Mouse (Mus musculus) left cerebral cortex, postnatal 10 days (tissue): ENCODE results near the gene Slfn14. TPM values are rescaled to one million over a fixed set of nuclear protein-coding genes. Genes with fewer than 3 reads are reported as not detected.
"Not testable (repeated sequence)": the region's sequence is repeated elsewhere in the genome, so short reads cannot be mapped to it uniquely, and the experiment has no call there.

Experiments
- DNase-seq, 2 experiments: peaks; one replicate each; pipeline ENCODE4 v3.0.0; 2021 to 2022; ENCODE audit warnings: low spot score in 2 of 2, mixed read lengths in 1 of 2; ENCODE audit errors: extremely low spot score in 1 of 2
- intact Hi-C: fragments of 180-260 bp; cut with DNase I; formaldehyde crosslinking; loops from one replicate; pipeline ENCODE4 v1.15.1; 2025
- total RNA-seq, 2 experiments: library from RNA; stranded (reverse); gene quantifications; 2 replicates each; pipeline ENCODE4 v1.2.3; 2021

The Slfn14 gene
- total RNA-seq, 2 experiments from 2014 or later: 0.11 TPM; not detected in 1

DNA sequence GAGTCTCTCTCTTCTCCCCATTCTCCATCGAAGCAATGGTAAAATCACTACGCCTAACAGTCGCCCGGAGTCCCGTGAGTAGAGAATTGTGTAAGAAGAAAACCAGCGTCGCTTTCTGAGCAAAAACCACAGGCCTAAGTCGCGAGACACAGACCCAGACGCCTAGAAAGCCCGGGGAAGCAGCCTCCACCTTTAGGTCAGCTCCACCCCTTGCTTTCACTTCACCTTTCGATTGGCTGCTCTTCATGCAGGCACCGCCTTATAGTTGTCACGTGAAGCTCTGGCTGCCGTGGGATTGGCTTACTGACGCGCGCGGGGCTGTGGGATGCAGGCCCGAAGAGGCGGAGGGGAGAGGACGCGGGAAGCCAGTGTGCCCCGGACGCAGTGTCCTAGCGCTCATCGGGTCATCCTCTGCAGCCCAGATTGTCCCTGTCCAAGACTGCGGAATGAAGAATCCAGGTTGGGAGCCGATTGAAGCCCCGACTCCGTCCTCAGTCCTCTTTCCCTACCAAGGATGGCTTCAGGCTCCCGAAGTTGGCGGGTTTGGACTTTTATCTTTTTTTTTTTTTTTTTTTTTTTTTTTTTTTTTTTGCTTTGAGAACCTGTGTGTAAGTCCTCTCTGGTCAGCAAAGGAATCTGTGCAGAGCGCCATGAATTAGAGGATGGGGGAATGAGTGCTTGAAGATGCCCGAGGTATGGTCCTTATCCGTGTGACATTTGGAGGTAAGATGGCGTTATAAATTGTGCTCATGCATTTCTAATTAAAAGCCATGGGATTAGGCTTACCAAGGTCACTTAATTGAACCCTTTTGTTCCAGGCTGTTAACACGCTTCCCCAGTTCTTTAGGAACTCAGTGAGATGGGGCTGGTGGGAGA lies 5.1 kb upstream of the Slfn14 start:
- intact Hi-C loops: no loop called here
- DNase-seq: peak; percentile 96

DNA sequence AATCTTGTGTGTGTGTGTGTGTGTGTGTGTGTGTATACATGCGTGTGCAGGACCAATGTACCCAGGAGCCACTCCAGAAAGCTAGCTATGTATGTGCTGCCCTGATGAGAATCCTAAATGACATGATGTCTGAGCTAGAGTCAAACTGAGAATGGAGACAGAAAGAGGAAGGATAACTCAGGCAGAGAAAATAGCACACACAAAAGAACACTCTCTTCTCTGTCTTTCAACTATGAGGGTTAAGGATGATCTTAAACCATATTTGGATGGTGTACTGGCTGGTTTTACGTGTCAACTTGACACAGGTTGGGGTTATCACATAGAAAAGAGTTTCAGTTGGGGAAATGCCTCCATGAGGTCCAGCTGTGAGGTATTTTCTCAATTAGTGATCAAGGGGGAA lies 3.1 kb upstream of the Slfn14 start:
- intact Hi-C loops: no loop called here
- no peak for DNase-seq

DNA sequence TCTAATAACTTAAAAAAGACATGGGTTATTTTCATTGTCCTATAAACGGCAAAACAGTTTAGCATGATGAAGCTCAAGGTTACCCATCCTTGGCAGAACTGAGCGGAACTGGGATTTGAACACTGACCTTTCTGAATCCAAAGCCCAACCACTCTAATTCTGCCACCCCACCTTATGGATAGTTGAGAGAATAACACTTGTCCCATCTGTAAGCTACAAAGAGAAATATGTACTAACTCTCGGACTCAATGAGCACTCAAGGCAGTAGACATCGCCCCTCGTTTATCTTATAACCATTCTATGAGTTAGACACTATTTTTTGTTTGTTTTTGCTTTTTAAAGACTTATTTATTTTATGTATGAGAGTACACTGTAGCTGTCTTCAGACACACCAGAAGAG lies 2.5 kb upstream of the Slfn14 start:
- intact Hi-C loops: no loop called here
- DNase-seq: no peak

DNA sequence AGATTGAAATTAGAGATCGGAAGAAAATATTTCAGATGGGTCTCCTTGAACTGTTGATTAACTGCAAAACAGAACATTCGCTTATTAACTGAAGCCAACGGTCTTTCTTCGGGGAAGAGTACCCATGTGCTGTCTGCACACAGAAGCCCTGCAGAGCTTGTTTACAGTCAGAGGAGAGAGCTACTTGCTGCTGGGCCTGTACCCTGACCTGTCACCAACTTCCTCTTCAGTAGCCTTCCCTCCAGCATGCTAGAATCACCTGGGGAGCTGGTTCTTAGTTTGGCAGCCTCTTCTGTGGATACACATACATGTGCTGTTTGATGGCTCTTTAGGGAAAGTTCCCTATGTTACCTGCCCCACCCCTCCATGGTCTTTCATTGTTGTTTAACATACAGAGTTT lies 899 bp downstream of the Slfn14 start:
- no peak for DNase-seq
- intact Hi-C loops: no loop called here

DNA sequence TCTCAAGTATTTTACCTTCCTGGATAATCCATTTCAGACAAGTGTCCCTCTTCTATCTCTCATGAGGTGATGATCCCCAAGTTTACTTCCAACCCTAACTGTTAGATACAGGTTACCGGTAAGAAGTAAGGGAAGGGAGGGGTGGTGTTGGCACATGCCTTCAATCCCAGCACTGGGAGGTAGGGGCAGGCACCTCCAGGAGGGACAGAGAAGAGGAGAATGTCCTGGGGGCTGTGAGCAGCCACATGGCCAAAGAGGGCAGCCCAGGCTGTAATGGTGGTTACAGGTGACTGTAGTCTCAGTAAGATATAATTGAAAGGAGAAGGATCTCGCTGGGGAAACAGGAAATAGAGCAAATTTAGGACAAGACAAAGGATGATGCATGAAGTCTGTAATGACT lies 4.4 kb downstream of the Slfn14 start:
- DNase-seq: no peak
- intact Hi-C loops: no loop called here

DNA sequence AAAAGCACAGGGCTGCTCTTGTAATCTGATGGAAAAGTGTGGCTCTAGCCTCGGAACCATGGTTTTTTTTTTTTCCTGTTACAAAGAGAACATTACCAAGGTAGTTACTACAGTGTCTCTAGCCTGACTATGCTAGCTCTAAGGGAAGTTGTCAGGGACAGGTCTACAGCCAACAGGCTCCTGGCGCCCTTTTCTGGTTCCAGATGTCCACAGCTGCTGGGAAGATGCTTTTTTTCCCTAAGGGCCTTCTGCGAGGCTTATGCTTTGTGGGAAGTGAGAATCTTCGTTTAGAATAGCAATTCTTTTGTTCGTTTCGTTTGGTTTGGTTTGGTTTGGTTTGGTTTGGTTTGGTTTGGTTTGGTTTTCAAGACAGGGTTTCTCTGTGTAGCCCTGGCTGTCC lies 6.8 kb downstream of the Slfn14 start:
- no peak for DNase-seq
- intact Hi-C loops: no loop called here

DNA sequence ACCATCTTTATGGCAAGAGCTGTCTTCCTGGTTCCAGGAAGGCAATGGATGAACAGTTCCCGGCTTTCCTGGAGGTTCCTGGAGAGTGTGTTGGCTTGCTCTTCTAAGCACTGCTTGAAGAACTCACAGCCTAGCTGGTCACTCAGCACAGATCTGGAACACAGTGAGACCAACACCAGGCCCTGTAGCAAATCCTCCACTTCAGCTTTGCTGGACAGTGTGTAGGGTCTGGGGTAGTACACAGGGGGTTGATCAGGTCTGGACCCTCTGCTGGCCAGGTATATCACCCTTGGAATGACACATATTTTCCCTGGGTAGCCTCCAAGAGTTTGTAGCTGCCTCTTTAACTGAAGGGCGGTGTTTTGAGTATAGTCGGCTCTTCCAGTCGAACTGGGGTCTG lies 7.5 kb downstream of the Slfn14 start:
- intact Hi-C loops: no loop called here
- no peak for DNase-seq

DNA sequence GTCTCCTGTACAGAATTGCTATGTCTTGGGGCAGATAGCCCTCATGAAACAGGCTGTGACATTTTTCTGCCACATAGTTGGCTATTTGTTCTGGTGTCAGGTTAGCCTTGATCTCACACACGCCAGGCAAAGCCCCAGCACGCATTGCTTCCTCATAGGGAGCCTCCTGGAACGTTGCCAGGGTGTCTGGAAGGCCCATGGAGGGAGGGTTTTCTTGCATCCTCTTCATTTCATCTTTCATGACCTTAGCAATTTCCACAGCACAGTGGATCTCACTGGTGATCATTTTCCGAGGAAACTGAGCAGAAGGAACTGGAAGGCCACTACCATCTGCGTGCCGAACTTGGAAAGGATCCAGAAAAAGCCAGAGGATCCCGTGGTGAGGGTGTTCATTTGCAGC lies 10.3 kb downstream of the Slfn14 start:
- intact Hi-C loops: no loop called here
- peak in 1 of 2 experiments; percentile 45 for DNase-seq

DNA sequence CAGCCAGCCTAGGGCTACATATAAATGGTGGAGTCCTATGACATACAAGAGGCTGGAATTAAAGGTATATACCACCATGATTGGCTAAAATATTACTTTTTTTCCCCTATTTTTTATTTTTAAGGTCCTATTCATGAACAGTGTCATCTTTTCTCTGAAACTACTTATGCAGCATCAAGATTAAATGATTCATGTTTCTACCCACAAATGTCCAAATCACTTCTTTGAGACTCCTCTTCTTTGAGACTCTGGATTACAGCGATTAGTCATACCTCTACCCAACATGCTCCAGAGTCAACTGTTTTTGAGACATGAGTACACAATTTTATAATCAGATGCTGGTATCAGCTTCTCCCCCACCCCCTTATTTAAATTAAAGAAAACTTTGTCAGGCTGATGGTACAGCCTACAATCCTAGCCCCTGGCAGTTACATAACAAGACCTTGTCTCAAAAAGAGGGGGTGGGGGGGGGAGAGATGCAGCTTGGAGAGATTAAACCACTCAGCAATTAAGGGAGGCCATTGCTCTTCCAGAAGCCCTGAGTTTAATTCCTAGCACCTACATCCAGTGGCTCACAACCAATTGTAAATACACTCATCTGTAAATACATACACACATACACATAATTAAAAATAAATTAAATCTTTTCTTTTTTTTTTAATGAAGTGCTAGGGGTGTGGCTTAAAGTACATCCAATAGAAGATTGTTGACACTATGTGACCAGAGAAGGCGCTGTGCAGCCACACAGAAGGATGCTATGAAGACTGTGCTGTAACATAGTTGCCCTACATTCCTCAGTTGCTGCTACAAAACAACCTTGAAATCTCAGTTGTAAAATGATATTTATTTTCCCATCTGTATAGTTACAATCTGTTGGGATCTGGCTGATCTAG lies 14.3 kb downstream of the Slfn14 start:
- intact Hi-C loops: no loop called here
- DNase-seq: peak in 1 of 2 experiments; percentile 40

DNA sequence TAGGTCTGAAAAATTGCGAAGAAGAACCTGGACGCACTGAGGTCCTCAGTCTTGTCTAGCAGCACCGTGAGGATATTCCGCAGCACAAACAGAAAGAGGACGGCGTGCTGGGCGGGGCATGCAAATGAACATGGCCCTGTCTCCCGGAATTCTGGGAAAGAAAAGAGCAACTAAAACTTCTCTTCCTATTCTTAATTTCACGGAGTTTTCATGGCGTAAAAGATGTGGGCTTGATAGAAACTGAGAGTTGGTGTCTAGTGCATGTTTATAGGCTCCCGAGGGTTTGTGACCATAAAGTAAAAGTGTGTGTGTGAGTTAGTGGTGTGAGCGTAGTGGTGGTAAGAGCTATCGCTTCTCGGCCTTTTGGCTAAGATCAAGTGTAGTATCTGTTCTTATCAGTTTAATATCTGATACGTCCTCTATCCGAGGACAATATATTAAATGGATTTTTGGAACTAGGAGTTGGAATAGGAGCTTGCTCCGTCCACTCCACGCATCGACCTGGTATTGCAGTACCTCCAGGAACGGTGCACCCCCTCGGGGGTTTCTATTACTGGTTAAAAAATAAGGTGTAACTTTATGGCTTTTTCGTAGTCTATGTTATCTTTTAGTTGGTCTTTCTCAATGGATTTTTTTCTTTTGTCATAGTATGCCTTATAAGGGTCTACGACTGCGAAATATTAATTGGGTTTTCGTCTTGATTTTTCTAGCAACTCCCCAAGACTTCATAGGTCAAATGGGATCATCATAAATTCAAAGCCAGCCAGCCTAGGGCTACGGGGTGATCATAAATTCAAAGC lies 15.2 kb downstream of the Slfn14 start:
- intact Hi-C loops: no loop called here
- peak; percentile 74 to 86 for DNase-seq

DNA sequence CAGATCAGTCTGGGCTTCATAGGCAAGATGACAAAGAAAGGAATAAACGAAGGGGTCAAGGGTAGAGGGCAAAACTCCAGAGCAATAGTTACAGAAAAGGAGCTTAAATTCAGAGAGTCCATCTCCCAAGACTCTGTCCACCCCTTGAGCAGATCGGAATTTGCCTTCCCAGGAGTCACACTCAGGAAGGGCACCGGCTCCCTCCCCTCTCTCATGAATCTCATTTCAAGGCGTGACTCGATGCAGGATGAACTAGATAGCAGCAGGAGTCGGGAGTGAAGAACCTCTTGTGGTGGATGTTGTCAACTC lies 15.7 kb downstream of the Slfn14 start:
- intact Hi-C loops: no loop called here
- no peak for DNase-seq

DNA sequence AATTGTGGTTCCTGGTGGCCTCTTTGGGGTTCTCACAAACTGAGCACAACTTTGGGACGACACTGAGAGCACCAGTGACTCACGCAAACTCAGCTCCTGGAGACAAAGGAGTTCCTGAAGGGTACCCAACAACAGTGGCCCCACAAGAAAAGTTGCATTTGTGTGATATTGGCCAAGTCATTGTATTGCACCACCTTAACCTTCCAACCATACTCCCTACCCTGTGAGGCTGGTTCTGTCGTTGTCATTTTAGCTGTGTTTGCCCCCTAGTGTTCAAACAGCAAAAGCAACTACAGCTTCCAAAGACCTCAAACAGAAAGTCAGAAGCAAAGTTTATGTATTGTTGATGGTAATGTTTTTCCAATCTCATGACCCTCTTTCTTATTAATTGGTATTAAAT lies 23.4 kb downstream of the Slfn14 start:
- intact Hi-C loops: loop anchor here (10.0 kb wide), 1 partner anchor 348 kb away; the partner anchor contains the start of gene Unc45b
- no peak for DNase-seq

DNA sequence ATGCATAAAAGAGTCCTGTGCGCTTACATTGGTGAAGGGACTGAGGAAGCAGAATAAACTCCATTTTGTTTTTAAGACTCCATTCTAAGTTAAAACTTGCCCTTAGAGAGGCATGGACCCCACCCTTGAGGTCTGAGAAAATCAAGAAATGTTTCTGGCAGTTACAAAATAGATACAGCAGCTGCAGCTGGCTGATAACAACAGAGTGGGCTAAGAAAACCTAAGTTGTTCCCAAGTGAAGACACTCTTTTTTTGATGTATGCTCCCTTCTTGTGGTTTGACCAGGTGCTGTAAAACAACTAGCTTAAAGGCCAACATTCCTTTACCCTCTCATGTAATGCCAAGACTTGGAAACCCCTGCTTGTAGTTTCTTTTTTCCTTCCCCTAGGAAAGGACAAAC lies 23.9 kb downstream of the Slfn14 start:
- no peak for DNase-seq
- intact Hi-C loops: loop anchor here (10.0 kb wide), 1 partner anchor 348 kb away; the partner anchor contains the start of gene Unc45b

DNA sequence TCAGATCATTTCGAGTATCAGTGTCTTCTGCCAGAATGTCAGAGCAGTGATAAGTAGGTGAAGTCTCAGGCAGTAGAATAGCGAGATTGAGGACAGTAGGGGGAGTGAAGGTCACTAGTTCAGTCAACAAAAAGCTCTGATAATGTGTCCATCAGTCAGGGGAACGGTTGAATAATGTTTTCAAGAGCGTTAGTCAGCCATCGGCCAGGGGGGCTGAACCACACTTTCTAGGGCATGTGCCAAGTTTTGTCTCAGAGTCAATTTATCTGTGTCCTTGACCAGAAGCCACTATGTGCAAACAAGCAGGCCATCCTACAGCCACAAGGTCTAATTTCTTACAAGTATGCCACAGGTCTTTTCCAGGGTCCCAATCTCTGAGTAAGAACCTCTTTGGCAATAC lies 29.3 kb downstream of the Slfn14 start:
- DNase-seq, intact Hi-C loops: not testable (repeated sequence)

DNA sequence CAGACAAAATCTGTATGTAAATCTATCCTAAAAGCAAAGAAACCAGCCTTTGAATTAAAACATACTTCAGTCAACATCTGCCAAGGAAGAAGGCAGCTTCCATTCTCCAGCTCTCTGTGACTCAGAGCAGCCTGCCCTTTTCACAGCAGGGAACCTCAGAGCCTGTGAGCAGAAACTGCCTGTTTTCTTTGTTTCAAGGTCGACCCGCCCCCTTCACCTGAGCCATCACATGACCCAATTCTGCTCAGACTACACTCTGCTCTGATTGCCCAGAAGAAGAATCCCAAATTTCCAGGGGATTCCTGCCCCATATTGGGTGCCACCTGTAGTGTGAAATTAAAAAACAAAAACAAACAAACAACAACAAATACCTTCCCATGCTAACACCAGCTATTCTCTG lies 46.7 kb downstream of the Slfn14 start:
- DNase-seq: no peak
- intact Hi-C loops: no loop called here

DNA sequence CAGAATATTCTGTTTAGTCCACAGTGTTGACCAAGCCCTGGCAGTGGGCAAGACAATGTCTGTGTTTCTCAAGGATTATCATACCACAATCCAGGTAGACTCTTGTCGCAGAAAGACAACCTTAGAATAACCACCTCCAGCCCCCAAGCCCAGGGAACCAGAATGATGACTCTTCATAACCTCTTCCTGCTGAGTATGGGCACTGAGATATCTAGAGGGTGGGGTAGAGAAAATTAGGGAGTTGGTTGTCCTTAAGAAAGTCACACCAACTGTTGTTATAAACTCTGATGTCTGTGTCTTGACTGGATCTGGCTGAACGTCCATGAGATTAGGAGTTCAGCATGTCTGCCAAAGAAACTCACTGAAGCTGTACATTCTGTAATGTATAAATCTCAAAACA lies 48.1 kb downstream of the Slfn14 start:
- intact Hi-C loops: no loop called here
- DNase-seq: no peak

DNA sequence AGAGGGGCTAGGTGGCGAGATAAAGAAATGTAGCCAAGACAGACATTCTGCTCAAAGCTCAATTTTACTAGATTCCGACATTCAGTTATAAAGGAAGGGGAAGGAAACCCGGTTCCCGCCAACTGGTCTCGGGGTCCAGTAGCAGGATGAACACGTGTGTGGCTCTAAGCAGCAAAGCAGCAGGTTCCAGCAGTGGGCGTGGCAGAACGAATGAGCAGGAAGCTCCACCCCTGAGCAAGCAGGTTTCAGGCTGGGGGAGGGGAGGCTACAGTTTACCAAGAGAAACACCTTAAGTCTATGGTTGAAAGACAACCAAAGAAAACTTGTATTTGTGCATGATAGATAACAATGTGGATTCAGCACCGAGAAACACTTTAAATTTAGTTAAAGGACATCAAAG lies 49.1 kb downstream of the Slfn14 start:
- DNase-seq, intact Hi-C loops: not testable (repeated sequence)

DNA sequence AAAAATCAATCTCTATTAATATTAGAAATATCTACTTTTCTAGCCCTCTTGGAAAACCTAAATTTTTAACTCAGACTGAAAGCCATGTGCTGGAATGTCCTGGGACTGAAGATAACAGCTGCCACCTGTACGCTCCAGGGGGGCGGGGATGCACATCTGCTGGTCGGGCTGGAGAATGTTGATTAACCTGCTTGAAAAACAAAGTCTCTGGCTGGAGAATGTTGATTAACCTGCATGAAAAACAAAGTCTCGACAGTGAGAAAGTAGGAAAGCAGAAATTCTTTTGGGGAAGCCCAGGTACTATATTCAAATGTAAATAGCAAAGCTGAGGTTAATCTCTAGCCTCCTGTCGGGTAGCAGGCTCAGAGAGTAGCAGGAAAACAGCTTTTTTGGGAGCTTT lies 52.9 kb downstream of the Slfn14 start:
- intact Hi-C loops, DNase-seq: not testable (repeated sequence)

DNA sequence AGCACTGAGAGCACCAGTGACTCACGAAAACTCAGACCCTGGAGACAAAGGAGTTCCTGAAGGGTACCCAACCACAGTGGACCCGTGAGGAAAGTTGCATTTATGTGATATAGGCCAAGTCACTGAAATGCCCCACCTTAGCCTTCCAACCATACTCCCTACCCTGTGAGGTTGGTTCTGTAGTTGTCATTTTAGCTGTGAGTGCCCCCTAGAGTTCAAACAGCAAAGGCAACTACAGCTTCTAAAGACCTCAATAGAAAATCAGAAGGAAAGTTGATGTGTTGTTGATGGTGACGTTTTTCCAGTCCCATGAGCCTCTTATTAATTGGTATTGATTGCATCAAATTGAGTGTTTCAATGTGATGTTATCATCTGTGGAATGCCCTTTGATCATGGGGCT lies 55.6 kb downstream of the Slfn14 start:
- intact Hi-C loops: no loop called here
- no peak for DNase-seq
